Mouse (Mus musculus) granulocyte monocyte progenitor cell, adult 5-6 weeks (primary cell): Measurements from ENCODE around the gene Foxo1. TPM values are rescaled to one million over a fixed set of nuclear protein-coding genes. Genes with fewer than 3 reads are reported as not detected.

Source experiments
- total RNA-seq, 2 experiments: library from RNA; stranded (forward) in 1 of 2; stranded (reverse) in 1 of 2; fragments of 200-712, 200-1000 nt in 1 of 2; fragments of >200 nt in 1 of 2; fragmentation: Nextera tagmentation in 1 of 2; gene quantifications; 2 replicates each; pipeline ENCODE4 v1.2.3; 2014 to 2017

The Foxo1 gene
- total RNA-seq, 2 experiments from 2014 or later: 0.46 to 2.6 TPM

Other genes with a start within 250 kb of the Foxo1 start
- gene Maml3, start 163.3 kb upstream of the Foxo1 start, total RNA-seq (2014; fragmentation: Nextera tagmentation): 12.3 and 16.3 TPM in 2 replicates
- 4.7 and 4.9 TPM in 2 replicates for gene Maml3, start 163.3 kb upstream of the Foxo1 start, total RNA-seq (2017)